Mouse (Mus musculus): Measurements from ENCODE around the gene Tmem216.
A peak's percentile ranks its signal among the peaks of the same experiment; 100 is the strongest.

Gene Tmem216

DNA sequence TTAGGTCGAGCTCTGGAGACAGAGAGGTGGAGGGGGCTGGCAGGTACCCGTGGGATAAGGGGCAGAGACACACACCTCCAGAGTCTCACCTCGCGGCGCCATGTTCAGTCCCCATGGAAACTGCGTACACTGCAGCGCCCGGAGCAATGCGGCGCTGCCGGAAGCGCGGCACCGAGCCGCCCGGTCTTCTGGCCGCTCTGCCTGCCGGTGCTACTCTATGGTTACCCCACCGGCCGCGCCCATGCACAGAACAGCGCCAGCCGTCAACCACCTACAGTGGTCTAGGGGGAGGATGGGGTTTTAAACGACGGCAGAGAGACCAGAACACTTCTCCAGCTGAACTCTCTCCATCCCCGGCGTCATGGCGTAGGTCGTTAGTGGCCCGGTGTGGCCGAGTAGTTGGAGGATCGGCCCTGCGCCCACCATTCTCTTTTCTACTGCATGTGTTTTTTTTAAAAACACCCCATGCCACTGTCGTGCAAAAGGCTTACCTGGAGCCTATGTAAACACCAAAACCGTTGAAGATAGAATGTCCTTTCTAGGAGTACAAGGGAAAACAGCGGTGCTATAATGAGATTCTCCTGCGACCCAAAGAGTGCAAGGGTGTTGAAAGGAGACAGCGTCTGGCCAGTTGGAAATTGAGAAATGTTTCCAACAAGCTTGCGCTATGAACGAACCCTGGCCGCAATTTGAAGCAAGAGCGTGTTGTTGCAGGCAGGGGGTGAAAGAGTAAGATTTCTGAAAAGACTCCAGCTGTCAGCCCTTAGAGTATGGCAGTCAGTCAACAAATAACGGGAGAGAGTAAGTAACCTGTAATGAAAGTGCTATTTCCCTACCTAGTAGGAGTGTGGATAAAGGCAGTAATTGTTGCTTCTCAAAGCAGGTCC lies at the start of gene Tmem216:
Gene Tmem216, minus strand, starts transcription at position 615 of the 887 bp plus-strand sequence.
- DNase-seq (ENCODE audit: extremely low read depth, insufficient read length, low spot score) = peak; percentile 82

DNA sequence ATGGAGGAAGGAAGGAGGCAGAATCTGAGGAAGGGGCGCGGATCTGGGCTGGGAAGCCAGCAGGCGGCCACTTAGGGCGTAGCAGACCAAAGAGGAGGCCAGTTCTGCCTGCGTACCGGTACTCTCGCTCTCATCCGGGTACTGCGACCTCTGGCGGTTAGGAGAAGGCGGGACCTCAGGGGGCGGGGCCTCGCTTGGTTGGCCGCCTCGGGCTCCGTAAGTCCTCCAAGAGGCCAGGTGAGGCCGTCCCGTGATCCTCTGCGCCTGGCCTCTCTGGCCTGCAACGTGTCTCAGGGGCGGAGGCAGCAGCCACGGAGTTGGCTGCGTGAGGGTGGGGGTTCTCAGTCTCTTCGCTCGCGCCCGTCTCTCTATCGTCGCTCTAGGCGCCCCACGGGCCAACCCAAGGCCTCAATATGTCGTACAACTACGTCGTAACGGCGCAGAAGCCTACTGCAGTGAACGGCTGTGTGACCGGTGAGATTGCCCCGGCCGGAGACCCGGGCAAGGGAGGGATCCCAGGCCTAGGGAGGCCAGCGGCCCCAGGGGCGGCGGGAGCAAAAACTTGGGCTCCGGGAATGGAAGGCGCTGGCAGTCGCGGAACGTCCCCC lies 49.4 kb upstream of the Tmem216 start, which contains the start of the genes Ddb1 and Tkfc:
Gene Ddb1, plus strand, starts transcription at position 35 of the 608 bp plus-strand sequence.
Gene Tkfc, minus strand, starts transcription at position 362 of the 608 bp plus-strand sequence.
- peak; percentile 98 for DNase-seq (ENCODE audit: extremely low read depth, insufficient read length, low spot score)

DNA sequence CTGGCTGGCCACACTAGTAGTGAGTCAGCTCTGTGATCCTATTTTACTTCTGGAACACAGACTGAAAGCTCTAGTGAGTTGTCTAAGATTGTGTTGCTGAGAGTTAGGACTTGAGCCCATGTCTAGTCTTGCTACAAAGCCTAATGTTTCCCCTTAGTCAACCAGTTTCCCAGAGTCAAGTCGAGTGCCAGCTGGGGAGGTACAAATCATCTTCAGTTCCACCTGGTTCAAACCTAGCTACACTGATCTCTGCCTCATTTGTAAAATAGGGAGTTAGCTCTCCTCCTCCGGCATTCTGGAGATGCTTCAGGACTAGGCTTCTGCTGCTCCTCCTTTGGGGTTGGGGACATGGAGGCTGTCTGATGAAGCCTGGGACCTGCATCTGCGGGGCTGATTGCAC lies 48.5 kb upstream of the Tmem216 start:
- no peak for DNase-seq (ENCODE audit: extremely low read depth, insufficient read length, low spot score)

DNA sequence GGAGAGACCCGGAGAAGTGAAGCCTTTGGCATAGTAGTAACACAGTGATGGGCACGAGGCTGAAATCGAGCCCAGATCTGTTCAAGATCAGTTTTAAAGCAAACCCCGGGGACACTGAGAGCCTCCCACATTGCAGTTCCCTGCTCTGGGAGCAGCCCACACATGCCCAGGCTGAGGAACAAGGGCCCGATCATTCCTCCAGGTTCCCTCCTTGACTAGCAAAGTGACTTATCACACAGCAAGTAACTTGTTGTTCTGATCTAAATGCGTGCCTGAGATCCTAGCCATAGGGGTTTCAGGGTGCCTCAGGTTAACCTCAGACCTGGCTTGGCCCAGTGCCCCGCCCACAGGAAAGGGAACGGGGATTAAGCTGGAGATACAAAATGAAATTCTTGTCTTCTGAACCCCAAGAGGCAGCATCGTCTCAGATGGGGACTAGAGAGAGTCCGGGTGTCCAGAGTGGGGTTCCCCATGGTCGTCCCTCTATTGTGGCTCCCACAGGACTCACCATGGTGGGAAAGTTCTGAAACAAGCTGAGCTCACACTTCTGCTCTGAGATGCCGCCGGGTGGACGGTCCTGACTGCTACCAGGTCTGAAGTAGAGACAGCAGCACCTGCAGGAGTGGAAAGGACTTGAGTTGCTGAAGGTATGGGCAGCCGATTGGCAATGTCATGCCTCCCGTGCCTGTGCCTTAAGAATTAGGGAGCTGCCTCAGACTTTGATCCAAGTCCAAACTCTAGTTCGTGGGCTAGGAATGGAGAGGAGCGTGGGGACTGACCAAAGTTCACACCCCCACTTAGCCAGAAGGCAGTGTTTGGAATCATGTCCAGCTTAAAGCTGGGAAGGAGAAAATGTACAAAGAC lies 47.9 kb upstream of the Tmem216 start:
- DNase-seq (ENCODE audit: extremely low read depth, insufficient read length, low spot score) = no peak

DNA sequence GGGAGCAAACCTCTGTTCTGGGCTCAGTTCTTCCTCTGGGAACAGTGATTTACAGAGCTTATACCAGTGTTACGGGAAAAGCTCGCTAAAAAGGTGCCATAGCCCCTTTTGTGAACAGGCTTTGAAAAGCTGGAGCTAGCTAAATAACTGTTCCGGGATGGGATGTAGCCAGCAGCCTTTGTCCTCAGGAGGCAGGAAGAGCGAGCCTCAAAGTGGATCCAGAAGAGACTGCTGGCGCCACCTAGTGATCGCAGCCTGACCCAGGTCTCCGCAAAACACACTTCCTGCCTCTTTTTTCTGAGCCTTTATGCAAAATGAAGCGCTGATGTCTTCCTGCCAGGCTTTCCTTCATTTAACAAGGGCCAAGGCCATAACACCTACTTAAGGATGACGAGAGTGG lies 46.7 kb upstream of the Tmem216 start:
- DNase-seq (ENCODE audit: extremely low read depth, insufficient read length, low spot score) = peak; percentile 68

DNA sequence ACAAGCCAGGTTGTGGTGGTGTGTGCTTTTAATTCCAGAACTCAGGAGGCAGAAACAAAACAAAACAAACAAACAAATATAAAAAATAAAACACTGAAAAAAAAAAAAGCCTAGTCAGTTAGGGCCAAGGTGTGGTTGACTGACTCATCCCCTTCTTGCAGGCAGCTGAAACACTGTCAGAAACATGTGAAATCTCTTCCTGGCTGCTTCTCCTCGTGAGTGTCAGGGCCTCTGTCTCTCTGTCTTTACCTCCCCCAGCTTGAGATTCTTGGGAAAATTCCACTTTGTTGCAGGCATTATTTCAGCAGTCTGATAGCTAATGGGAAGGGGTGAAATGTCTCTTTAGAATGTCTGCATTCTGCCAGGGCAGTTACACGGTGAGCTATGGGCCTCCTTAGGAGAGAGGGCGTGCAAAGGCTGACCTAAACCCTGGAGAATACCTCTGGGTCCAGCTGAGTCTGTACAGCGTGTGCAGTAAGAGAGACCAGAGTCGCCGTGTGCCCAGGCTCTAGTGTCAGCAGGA lies 46.3 kb upstream of the Tmem216 start:
- DNase-seq (ENCODE audit: extremely low read depth, insufficient read length, low spot score) = peak; percentile 48

DNA sequence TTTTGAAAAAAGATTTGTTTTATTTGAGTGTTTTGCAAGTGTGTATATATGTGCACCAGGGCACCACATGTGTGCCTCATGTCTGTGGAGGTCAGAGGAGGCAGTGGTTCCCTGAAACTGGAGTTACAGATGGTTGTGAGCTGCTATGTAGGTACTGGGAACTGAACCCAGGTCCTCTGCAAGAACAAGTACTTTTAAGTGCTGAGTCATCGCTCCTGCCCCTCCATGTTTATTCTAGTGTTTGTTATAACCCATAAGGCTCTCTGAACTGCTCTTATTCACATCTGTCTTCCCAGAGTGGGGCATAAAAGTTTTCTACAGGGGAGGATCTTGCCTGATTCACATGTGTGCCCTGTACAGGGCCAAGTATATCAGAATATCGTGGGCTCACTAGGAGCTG lies 43.6 kb upstream of the Tmem216 start:
- DNase-seq (ENCODE audit: extremely low read depth, insufficient read length, low spot score) = no peak

DNA sequence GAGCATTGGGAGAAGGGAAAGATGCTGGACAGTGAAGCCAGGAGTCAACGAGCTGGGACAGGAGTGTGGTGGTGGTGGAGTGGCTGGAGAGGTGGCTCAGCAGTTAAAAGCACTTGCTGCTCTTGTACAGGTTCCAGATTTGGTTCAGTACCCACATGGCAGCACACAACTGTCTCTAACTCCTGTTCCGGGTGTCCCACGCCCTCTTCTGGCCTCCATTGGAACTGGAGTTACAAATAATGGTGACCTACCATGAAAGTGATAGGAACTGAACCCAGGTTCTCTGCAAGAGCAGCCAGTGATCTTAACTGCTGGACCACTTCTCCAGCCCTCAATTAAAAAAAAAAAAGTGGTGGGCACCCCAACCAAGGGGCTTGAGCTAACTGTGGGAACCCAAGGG lies 42.1 kb upstream of the Tmem216 start:
- no peak for DNase-seq (ENCODE audit: extremely low read depth, insufficient read length, low spot score)

DNA sequence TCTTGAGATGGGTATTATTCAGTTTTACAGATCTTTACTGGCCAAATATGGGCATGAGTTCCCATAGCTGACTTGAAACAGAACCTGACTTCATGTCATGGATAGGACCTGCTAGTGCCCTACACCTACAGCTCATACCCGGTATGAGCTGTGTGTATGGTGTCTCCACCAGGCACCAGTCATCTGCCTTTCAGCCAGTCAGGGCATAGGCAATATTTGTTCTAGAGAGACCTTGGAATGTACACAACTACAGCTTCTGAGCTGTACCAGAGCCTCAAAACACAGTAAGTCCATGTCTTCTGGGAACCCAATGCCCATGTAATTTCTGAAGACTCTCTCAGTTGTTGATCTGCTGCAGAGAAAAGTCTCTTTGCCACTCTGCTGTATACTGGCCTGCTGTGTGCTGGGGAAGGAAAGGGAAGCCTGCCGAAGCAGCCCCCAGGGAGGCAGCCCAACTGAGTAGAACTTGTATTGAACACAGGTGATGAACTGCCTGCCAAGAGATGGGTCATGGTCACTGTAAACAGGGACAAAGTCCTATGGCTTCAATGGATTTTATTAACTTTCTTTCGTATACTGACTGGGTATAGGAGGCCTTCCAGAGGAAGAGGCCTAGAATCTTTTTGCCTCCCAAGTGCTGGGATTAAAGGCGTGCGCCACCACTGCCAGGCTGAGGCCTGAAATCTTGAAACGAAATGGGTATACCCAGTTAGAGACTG lies 35.8 kb upstream of the Tmem216 start:
- DNase-seq (ENCODE audit: extremely low read depth, insufficient read length, low spot score) = no peak

DNA sequence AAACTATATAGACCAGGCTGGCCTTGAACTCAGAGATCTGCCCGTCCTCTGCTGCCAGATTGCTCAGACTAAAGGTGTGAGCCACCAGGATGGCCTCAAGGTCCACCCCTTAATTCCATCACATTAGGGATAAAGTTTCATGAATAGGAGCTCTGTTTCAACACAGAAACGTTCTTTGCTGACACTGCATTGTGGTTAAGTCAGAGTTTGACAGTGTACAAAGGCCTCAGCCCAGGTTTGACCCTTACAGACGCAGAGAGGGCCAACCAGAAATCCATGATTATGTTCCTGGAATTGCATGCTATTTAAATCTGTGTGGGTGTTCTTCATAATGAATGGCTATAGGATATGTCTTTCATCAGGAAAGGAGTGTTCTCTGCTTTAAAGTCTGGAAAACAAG lies 34.3 kb upstream of the Tmem216 start:
- no peak for DNase-seq (ENCODE audit: extremely low read depth, insufficient read length, low spot score)

DNA sequence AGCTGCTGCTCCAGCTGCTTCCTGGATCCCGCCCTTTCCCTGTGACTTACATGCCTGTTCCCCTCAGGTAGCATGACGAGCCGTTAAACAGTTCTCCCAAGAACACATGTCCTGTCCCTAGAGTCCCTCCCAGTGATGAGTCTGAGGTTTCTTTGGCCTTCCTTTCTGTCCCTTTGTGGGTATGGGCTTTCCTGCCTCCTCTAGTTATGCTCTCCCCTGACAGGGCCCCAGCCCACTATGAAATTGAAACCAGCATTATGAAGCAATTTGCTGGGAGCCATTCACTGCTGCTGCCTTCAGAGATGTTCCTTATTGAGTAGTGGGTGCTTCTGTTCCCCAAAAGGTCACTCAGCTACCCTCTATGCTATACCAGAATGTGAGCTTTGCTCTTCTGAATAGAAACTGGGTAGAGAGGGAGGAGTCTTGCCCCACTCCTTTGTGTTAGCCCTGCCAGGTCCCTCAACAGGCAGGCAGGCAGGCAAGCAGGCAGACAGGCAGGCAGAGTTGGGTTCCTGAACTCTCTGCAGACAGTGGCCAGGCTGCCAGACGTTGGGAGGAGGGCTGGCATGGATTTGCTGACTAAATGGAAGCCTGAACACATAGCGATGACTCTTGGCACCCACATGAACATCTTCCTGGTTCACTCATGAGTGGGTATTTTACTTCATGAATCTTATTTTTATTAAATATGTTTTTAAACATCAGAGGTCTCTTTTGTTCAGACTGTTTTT lies 33.3 kb upstream of the Tmem216 start:
- no peak for DNase-seq (ENCODE audit: extremely low read depth, insufficient read length, low spot score)

DNA sequence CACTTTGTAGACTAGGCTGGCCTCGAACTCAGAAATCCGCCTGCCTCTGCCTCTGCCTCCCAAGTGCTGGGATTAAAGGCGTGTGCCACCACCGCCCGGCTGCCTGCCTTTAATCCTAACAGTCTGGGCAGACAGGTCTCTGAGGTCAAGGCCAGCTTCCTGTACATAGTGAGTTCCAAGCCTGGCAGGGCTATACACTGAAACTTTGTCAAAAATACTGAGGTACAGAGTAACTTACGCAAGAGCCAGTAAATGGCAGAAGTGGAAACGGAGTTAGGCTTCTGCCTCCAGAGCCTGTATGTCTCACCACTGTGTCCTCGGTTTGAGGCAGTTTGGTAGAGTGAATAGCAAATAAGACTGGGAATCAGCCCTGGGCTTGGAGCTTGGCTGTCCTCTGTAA lies 31.2 kb upstream of the Tmem216 start:
- no peak for DNase-seq (ENCODE audit: extremely low read depth, insufficient read length, low spot score)

DNA sequence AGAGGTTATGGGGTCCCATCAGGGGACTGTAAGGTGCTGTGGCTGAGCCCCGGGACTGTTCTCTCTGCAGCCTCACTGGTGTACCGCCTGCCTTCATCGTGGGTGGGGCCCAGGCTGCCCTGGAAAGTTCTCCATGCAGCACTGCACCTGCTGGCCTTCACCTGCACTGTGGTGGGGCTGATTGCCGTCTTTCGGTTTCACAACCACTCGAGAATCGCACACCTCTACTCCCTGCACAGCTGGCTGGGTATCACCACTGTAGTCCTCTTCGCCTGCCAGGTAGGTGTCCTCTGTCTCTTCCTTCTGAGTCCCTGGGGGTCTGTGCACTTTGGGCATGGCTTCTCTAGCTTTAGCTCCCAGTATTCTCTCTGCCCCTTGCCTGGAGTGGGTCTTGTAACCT lies 29.1 kb upstream of the Tmem216 start:
- DNase-seq (ENCODE audit: extremely low read depth, insufficient read length, low spot score) = no peak

DNA sequence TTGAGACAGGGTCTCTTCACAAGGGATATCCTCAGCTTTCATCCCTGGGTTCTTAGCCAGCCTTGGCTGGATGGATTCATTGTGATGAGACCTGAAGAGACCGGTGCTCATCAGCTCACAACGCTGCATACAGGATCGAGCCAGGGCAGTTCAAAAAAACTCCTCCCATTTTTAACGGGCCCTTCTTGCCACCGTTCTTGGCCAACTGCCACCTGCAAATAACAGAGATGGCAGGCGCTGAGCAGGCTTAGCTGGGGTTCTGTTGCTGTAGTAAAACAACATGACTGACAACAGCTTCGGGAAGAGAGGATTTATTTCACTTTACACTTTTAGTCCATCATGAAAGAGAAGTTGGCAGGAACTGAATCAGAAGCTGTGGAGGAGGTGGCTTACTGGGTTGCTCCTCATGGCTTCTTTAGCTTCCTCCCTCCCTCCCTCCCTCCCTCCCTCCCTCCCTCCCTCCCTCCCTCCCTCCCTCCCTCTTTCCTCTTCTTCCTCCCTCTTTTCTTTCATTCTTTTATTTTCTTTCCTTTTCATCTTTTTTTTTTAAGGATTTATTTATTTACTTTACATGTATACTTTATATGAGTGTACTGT lies 27.6 kb upstream of the Tmem216 start:
- DNase-seq (ENCODE audit: extremely low read depth, insufficient read length, low spot score) = no peak

DNA sequence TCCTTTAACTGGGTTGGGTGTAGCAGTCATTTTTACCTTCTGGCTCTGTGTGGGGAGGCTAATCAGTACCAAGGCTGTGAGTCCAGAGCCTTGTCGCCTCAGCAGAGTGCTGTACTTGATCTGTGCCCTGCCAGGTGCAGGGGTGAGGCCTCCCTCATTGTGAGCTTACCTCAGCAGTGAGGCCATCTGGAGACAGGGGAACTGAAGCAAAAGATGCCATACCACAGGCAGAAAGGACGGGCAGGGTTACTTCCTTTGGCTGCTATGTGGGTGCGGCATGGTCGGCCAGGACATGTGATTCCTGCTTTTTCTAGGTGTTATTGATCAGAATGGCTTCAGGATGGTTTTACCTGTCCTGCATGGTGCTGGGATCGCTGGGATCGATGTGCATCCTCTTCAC lies 25.9 kb upstream of the Tmem216 start:
- no peak for DNase-seq (ENCODE audit: extremely low read depth, insufficient read length, low spot score)

DNA sequence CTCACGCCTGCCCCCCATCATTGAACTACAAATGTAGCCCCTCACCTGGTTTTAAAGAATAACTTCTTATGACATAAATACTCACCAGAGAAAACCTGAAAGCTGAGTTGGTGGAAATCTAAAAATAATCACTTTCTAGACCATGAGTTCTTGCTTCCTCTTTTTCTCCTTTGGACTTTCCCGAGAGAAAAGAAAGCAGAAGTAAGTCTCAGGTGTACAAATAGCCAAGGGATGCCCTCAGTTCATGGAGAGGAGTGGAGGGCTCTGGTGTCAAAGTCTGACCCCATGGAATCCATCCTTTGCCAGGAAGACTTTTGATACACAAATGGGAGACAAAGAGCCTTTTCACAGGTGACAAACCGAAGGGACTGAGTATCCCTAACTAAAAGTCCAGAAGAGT lies 24.7 kb upstream of the Tmem216 start:
- no peak for DNase-seq (ENCODE audit: extremely low read depth, insufficient read length, low spot score)

DNA sequence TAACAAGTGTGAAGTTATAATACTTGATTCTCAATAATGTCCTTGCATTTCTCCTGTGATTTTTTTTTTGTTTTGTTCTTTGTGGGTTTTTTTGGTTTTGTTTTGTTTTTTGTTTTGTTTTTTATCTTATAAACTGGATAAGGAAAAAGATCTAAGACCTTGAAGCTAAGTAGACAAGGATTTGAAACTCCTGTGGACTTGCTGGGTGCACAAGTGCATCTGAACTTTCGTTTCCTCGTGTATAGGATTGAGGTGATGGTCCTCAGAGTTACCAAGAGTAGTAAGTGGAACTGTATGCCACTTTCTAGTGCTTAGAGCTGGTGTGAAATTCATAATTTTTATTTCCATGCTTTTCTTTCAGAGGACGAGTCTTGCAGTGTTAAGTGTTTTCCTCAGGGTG lies 24.1 kb upstream of the Tmem216 start:
- no peak for DNase-seq (ENCODE audit: extremely low read depth, insufficient read length, low spot score)

DNA sequence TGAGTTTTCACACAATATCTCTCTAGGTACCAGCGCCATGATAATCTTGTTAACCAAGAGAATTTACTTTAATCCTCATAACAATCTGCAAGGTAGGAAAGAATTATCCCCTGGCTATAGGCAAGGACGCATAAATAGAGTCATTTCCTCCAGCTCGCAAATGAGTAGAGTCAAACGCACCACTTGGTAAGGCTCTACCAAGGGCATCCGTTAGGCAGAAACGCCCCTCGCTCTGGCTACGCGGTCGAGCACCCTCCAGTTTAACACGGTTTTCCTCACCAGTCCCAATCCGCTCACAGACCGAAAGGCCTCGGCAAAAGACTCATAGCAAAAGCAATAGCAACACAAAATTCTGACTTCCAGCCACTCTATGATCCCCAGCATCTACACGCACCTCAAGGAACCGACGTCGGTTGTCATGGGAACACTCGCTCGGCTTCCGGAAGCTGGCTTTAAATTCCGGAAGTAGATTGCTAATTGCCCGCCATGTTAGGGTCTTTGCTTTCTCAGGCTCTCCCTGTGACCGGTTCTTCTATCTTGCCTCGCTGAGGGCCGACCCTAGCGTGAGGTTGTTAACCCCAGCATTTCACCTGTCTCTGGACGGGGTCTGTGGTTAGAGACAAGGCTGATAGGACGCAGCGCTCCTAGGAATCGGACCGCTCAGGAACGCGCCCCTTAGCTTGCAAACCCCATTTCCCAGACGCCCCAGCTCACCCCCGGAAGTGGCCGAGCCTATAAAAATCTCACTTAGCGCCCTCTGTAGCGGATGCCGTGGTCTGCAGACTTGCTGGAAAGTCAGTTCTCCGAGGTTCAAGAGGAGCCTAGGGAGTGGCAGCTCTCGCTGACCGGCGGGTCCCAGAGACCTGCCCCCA lies 20.9 kb upstream of the Tmem216 start, which contains the start of the genes Cyb561a3 and Tmem138:
Gene Cyb561a3, plus strand, starts transcription at position 483 of the 872 bp plus-strand sequence.
Gene Tmem138, minus strand, starts transcription at position 673 of the 872 bp plus-strand sequence.
- peak; percentile 93 for DNase-seq (ENCODE audit: extremely low read depth, insufficient read length, low spot score)

All from 3134 (cell line).